Mouse (Mus musculus): Measurements from ENCODE around the gene Rxra. TPM values are rescaled to one million over a fixed set of nuclear protein-coding genes. Genes with fewer than 3 reads are reported as not detected.

Gene Rxra
- total and polyA plus RNA-seq, 3 experiments, result 2.1 to 5.5 (median 2.4) TPM

- Histone ChIP-seq H3K27me3 (replicated peaks) (no peaks in the 10 kb centered on the region), H3K9ac (ENCODE audit: insufficient read depth, low read depth) (no peak overlapping the region), H3K36me3 (replicated peaks in 1 of 2; ENCODE audit: control insufficient read depth in 1 of 2, insufficient read depth in 1 of 2, low read length in 1 of 2) (peaks cover 0 to 13% of the 10 kb centered on the region in 2 experiments), H3K9me3 (replicated peaks; ENCODE audit: low read length) (no peaks in the 10 kb centered on the region), H3K27ac (ENCODE audit: insufficient read depth, low read depth) (no peak overlapping the region), H3K79me2 (replicated peaks; ENCODE audit: control insufficient read depth, extremely low read depth, insufficient read depth, poor library complexity, severe bottlenecking) (no peaks in the 10 kb centered on the region), H3K4me1 (ENCODE audit: control insufficient read depth in 1 of 2, insufficient read depth in 2 of 2) (peaks cover 17 to 78% of the 10 kb centered on the region in 2 experiments), H3K4me2 (ENCODE audit: insufficient read depth, low read depth, poor library complexity, severe bottlenecking) (no peak overlapping the region), H3K4me3 (replicated peaks in 1 of 3; ENCODE audit: low read depth in 2 of 3, low read length in 2 of 3, poor library complexity in 1 of 3) (no peak overlapping the region)
- dilution Hi-C loops (cut with MboI; ENCODE audit: extremely low pct_ligation_motif_present, extremely low pct_unique_long_range_greater_than_20kb, low sequenced_read_pairs), result no loop called here
- DNase-seq (ENCODE audit: extremely low read depth), result no peak
- TF ChIP-seq ZMIZ1 (IDR thresholded peaks at IDR 0.05; ENCODE audit: low read depth, low read length) (no peak), EP300 (IDR thresholded peaks at IDR 0.05; ENCODE audit: low read length) (no peak), ZC3H11A (IDR thresholded peaks at IDR 0.05; ENCODE audit: low read depth, low read length) (no peak), TCF12 (IDR thresholded peaks at IDR 0.05; ENCODE audit: low read depth, low read length) (no peak), POLR2AphosphoS2 (IDR thresholded peaks at IDR 0.05; ENCODE audit: low read depth, low read length) (no peak), GABPA (IDR thresholded peaks at IDR 0.05; ENCODE audit: insufficient replicate concordance, low read depth, low read length) (no peak), USF2 (conservative IDR thresholded peaks at IDR 0.05; ENCODE audit: low read depth, low read length) (no peak), MYC (IDR thresholded peaks at IDR 0.05; ENCODE audit: low read depth, low read length) (no peak), TBP (conservative IDR thresholded peaks at IDR 0.05; ENCODE audit: low read depth, low read length) (no peak), IRF4 (IDR thresholded peaks at IDR 0.05; ENCODE audit: low read depth, low read length) (no peak), JUND (conservative IDR thresholded peaks at IDR 0.05; ENCODE audit: low read depth, low read length) (no peak), E2F4 (IDR thresholded peaks at IDR 0.05; ENCODE audit: insufficient replicate concordance, low read depth, low read length) (no peak), UBTF (IDR thresholded peaks at IDR 0.05; ENCODE audit: low read depth, low read length) (no peak), SMC3 (IDR thresholded peaks at IDR 0.05; ENCODE audit: low read depth, low read length) (no peak)
- in situ Hi-C loops (cut with MboI; ENCODE audit: low pct_ligation_motif_present, low pct_unique_long_range_greater_than_20kb, low sequenced_read_pairs), result loop anchor here (25.0 kb wide), 1 partner anchor 457 kb away; no protein-coding TSS in a partner anchor
These were observed 67.8 kb downstream of the Rxra start for GRCm38 (mm10) chr2:27743863-27744611.

- Histone ChIP-seq H3K79me2 (replicated peaks; ENCODE audit: control insufficient read depth, extremely low read depth, insufficient read depth, poor library complexity, severe bottlenecking) (no peaks in the 10 kb centered on the region), H3K4me3 (replicated peaks in 1 of 3; ENCODE audit: low read depth in 2 of 3, low read length in 2 of 3, poor library complexity in 1 of 3) (no peak overlapping the region), H3K27ac (ENCODE audit: insufficient read depth, low read depth) (no peak overlapping the region), H3K9ac (ENCODE audit: insufficient read depth, low read depth) (no peak overlapping the region), H3K4me1 (ENCODE audit: control insufficient read depth in 1 of 2, insufficient read depth in 2 of 2) (peaks cover 12 to 73% of the 10 kb centered on the region in 2 experiments), H3K4me2 (ENCODE audit: insufficient read depth, low read depth, poor library complexity, severe bottlenecking) (no peak overlapping the region), H3K9me3 (replicated peaks; ENCODE audit: low read length) (no peaks in the 10 kb centered on the region), H3K27me3 (replicated peaks) (no peaks in the 10 kb centered on the region), H3K36me3 (replicated peaks in 1 of 2; ENCODE audit: control insufficient read depth in 1 of 2, insufficient read depth in 1 of 2, low read length in 1 of 2) (peaks cover 0 to 19% of the 10 kb centered on the region in 2 experiments)
- TF ChIP-seq UBTF (IDR thresholded peaks at IDR 0.05; ENCODE audit: low read depth, low read length) (no peak), ZC3H11A (IDR thresholded peaks at IDR 0.05; ENCODE audit: low read depth, low read length) (no peak), E2F4 (IDR thresholded peaks at IDR 0.05; ENCODE audit: insufficient replicate concordance, low read depth, low read length) (no peak), MEF2A (IDR thresholded peaks at IDR 0.05; ENCODE audit: borderline replicate concordance, low read depth, low read length) (no peak), KAT2A (IDR thresholded peaks at IDR 0.05; ENCODE audit: insufficient replicate concordance, low read length) (no peak)
- dilution Hi-C loops (cut with MboI; ENCODE audit: extremely low pct_ligation_motif_present, extremely low pct_unique_long_range_greater_than_20kb, low sequenced_read_pairs), result no loop called here
- in situ Hi-C loops (cut with MboI; ENCODE audit: low pct_ligation_motif_present, low pct_unique_long_range_greater_than_20kb, low sequenced_read_pairs), result loop anchor here (25.0 kb wide), 1 partner anchor 457 kb away; no protein-coding TSS in a partner anchor
- no peak for DNase-seq (ENCODE audit: extremely low read depth)
These were observed 68.5 kb downstream of the Rxra start for GRCm38 (mm10) chr2:27744612-27745351.

Measured in CH12.LX (cell line).